Mouse (Mus musculus): Measurements from ENCODE around the gene Stat2. TPM values are rescaled to one million over a fixed set of nuclear protein-coding genes. Genes with fewer than 3 reads are reported as not detected.
"Not testable (repeated sequence)": the region's sequence is repeated elsewhere in the genome, so short reads cannot be mapped to it uniquely, and the experiment has no call there.

The Stat2 gene
- polyA plus RNA-seq, 1 experiment from 2014 or later, result 12.0 TPM

DNA sequence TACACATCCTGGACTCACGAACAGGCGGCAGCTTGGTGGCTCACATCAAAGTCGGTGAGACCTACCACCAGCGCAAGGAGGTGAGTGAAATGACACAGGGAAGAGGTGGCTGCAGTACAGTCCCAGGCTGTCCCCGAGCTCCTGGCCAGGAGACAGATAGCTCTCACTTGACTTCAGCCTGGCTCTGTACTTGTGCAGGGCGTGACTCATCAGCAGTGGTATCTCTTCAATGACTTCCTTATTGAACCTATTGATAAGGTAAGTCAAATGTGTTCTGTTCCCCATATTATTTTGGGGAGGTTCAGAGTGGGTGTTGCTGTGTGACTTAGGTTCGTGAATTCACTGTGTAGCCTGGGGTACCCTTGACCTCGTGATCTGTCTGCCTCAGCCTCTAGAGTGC lies 45.2 kb downstream of the Stat2 start:
- no peak for DNase-seq (ENCODE audit: low spot score)
- no peak for ATAC-seq (replicated peaks; ENCODE audit: low FRiP score, low TSS enrichment, low read depth)
- Histone ChIP-seq H3K4me3 (ENCODE audit: low read depth, low read length) (no peak overlapping the region), H3K27me3 (replicated peaks; ENCODE audit: control insufficient read depth, insufficient read depth, low read length) (no peaks in the 10 kb centered on the region), H3K36me3 (ENCODE audit: control insufficient read depth, insufficient read depth, low read length) (peaks cover 93% of the 10 kb centered on the region), H3K9me3 (ENCODE audit: control insufficient read depth, low read length) (no peaks in the 10 kb centered on the region), H3K4me2 (ENCODE audit: low read length) (no peak overlapping the region), H3K27ac (ENCODE audit: low read depth) (no peak overlapping the region), H3K9ac (ENCODE audit: low read length) (no peak overlapping the region), H3K4me1 (replicated peaks; ENCODE audit: control insufficient read depth, insufficient read depth, low read length) (no peaks in the 10 kb centered on the region)
- 96% methylated on average over 8 of the region's 8 CpGs for WGBS

DNA sequence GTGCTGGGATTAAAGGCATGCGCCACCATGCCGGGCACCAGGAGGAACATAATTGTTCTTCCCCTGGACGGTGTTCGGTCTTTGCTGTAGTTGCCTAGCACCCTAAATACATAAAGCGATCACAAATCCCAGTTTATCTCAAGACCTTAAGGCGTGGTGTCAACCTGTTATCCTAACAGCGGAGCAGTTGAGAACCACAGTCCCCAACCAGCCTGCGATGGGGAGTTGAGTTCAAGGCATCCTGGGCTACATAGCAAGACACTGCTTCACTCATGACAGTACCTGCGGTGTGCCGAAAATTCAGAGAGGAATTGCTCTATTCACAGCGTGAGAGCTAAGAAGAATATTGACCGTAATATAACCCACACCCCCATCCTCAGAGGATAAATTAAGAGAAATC lies 51.3 kb downstream of the Stat2 start:
- H3K4me1 ChIP-seq (replicated peaks; ENCODE audit: control insufficient read depth, insufficient read depth, low read length), result peaks cover 16% of the 10 kb centered on the region
- H3K36me3 ChIP-seq (ENCODE audit: control insufficient read depth, insufficient read depth, low read length), result peaks cover 63% of the 10 kb centered on the region
- H3K9me3 ChIP-seq (ENCODE audit: control insufficient read depth, low read length), result no peaks in the 10 kb centered on the region
- peak overlapping the region; percentile 83 for H3K4me2 ChIP-seq (ENCODE audit: low read length)
- WGBS, result 51% methylated on average over 12 of the region's 12 CpGs
- peak overlapping the region; percentile 96 for H3K9ac ChIP-seq (ENCODE audit: low read length)
- H3K27ac ChIP-seq (ENCODE audit: low read depth), result peak overlapping the region; percentile 94; the same call in 1 of the 2 replicates
- no peaks in the 10 kb centered on the region for H3K27me3 ChIP-seq (replicated peaks; ENCODE audit: control insufficient read depth, insufficient read depth, low read length)
- DNase-seq (ENCODE audit: low spot score), result peak; percentile 58
- peak overlapping the region; percentile 80 for H3K4me3 ChIP-seq (ENCODE audit: low read depth, low read length)
- ATAC-seq (replicated peaks; ENCODE audit: low FRiP score, low TSS enrichment, low read depth), result no peak

DNA sequence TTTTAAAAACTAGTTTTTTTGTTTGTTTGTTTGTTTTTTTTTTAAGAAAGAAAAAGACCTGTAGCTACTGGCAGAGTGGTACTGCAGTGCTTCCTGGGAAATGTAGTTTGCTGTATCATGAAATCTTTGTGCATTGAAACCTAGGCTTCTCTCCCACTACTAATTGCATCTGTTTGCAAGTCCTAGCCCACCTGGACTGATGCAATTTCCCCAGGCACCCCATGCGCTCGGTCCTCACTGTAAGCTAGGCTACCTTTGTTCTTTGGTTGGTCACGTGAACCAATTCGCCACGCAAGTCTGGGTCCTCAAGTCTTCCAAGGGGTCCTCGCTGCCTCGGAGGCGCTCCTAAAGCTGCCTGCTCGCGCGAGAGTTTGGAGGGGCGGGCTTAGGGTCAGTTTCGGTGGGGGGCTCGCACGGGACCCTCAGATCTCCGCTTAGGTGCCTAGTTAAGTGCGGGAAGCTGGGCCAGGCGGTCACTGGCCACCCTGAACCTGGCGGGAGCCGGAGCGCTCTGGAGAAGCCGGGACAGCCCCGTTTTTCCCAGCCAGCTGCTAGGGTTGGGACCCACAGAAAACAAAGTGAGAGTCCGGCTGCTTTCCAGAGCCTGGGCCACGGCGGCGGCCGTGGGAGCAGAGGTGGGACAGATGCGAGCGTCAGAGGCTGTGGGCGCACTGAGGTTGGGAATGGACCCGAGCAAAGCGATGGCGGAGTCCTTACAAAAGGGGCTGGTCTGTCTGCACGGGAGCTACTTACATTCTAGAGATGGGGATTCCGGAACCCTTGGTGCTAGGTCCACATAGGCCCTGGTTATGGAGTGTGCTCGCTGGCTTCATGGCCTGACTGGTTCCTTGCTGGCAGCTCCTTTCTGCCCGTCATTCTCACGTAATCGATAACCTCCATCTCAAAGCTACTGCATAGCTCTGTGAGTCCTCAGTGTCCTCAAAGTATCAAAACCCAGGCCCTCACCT lies 52.1 kb downstream of the Stat2 start, which contains the start of gene Cnpy2:
Gene Cnpy2 (plus strand): TSS at position 319 of the 968 bp plus-strand sequence.
- ATAC-seq (replicated peaks; ENCODE audit: low FRiP score, low TSS enrichment, low read depth) (peak; percentile 90), DNase-seq (ENCODE audit: low spot score) (peak; percentile 98)
- Histone ChIP-seq H3K36me3 (ENCODE audit: control insufficient read depth, insufficient read depth, low read length) (peaks cover 63% of the 10 kb centered on the region), H3K9me3 (ENCODE audit: control insufficient read depth, low read length) (no peaks in the 10 kb centered on the region), H3K27me3 (replicated peaks; ENCODE audit: control insufficient read depth, insufficient read depth, low read length) (no peaks in the 10 kb centered on the region), H3K27ac (ENCODE audit: low read depth) (peak within 1 kb of the TSS; percentile 94), H3K9ac (ENCODE audit: low read length) (peak within 1 kb of the TSS; percentile 96), H3K4me2 (ENCODE audit: low read length) (peak within 1 kb of the TSS; percentile 83), H3K4me1 (replicated peaks; ENCODE audit: control insufficient read depth, insufficient read depth, low read length) (peaks cover 16% of the 10 kb centered on the region), H3K4me3 (ENCODE audit: low read depth, low read length) (peak within 1 kb of the TSS; percentile 80)
- WGBS, result under 1% methylated on average over 40 of the region's 40 CpGs

DNA sequence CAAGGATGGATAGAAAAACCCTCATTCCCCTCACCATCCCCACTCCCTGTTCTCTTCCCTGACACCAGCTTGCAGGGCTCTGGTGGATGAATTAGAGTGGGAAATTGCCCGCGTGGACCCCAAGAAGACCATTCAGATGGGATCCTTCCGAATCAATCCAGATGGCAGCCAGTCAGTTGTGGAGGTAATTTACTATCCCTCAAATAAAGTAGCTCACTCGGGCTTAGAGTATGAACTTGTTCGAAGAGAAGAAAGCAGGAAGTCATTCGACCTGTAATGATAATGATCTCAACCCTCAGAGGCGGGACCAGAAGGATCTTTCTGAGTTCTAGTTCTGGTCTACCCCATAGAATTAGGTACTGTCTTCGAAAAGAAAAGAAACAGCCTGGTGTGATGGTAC lies 53.2 kb downstream of the Stat2 start:
- Histone ChIP-seq H3K4me3 (ENCODE audit: low read depth, low read length) (peak overlapping the region; percentile 80), H3K27ac (ENCODE audit: low read depth) (peak overlapping the region; percentile 94; the same call in 1 of the 2 replicates), H3K27me3 (replicated peaks; ENCODE audit: control insufficient read depth, insufficient read depth, low read length) (no peaks in the 10 kb centered on the region), H3K36me3 (ENCODE audit: control insufficient read depth, insufficient read depth, low read length) (peaks cover 63% of the 10 kb centered on the region), H3K4me2 (ENCODE audit: low read length) (peak overlapping the region; percentile 83), H3K9ac (ENCODE audit: low read length) (peak overlapping the region; percentile 96), H3K9me3 (ENCODE audit: control insufficient read depth, low read length) (no peaks in the 10 kb centered on the region), H3K4me1 (replicated peaks; ENCODE audit: control insufficient read depth, insufficient read depth, low read length) (peaks cover 16% of the 10 kb centered on the region)
- DNase-seq (ENCODE audit: low spot score), result no peak
- no peak for ATAC-seq (replicated peaks; ENCODE audit: low FRiP score, low TSS enrichment, low read depth)
- WGBS, result 70% methylated on average over 8 of the region's 8 CpGs

DNA sequence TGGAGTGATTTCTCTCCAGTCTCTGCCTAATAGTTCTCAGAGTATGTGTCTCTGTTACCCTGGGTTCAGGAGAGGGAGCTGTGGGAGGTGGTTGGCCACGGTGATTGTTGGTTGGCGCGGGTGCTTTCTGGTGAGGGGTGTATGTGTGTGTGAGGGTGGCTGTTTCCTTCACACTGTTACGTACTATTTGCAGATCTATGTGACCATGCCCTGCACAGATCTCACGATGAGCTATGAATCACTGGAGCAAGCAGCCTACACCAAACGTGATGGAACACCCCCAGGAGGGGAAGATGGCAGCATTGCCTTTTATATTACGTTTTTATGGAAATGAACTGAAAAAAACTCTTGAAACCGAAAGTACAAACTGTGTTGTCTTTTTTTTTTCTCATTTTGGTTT lies 56.5 kb downstream of the Stat2 start:
- WGBS, result 92% methylated on average over 8 of the region's 8 CpGs
- Histone ChIP-seq H3K36me3 (ENCODE audit: control insufficient read depth, insufficient read depth, low read length) (peaks cover 45% of the 10 kb centered on the region), H3K27me3 (replicated peaks; ENCODE audit: control insufficient read depth, insufficient read depth, low read length) (no peaks in the 10 kb centered on the region), H3K4me2 (ENCODE audit: low read length) (no peak overlapping the region), H3K9ac (ENCODE audit: low read length) (no peak overlapping the region), H3K9me3 (ENCODE audit: control insufficient read depth, low read length) (no peaks in the 10 kb centered on the region), H3K4me1 (replicated peaks; ENCODE audit: control insufficient read depth, insufficient read depth, low read length) (peaks cover 13% of the 10 kb centered on the region), H3K4me3 (ENCODE audit: low read depth, low read length) (no peak overlapping the region), H3K27ac (ENCODE audit: low read depth) (no peak overlapping the region)
- no peak for DNase-seq (ENCODE audit: low spot score)
- no peak for ATAC-seq (replicated peaks; ENCODE audit: low FRiP score, low TSS enrichment, low read depth)

DNA sequence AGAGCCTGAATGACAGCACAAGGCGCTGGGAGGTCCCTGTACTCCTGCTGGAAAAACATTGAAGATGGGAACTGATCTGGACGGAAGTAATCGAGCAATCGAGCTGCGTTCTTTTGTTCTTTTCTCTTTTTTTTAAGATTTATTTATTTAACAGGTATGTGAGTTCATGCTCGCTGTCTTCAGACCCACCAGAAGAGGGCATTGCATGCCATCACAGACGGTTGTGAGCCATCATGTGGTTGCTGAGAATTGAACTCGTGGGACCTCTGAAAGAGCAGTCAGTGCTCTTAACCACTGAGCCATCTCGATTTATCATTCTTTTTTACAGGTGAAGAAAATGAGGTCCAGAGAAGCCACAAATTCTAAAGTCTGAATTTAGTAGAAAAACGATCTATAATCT lies 57.3 kb downstream of the Stat2 start:
- Histone ChIP-seq H3K9me3 (ENCODE audit: control insufficient read depth, low read length) (no peaks in the 10 kb centered on the region), H3K27ac (ENCODE audit: low read depth) (no peak overlapping the region), H3K27me3 (replicated peaks; ENCODE audit: control insufficient read depth, insufficient read depth, low read length) (no peaks in the 10 kb centered on the region), H3K4me3 (ENCODE audit: low read depth, low read length) (no peak overlapping the region), H3K4me2 (ENCODE audit: low read length) (no peak overlapping the region), H3K36me3 (ENCODE audit: control insufficient read depth, insufficient read depth, low read length) (peaks cover 45% of the 10 kb centered on the region), H3K9ac (ENCODE audit: low read length) (no peak overlapping the region), H3K4me1 (replicated peaks; ENCODE audit: control insufficient read depth, insufficient read depth, low read length) (peaks cover 13% of the 10 kb centered on the region)
- ATAC-seq (replicated peaks; ENCODE audit: low FRiP score, low TSS enrichment, low read depth) (no peak), DNase-seq (ENCODE audit: low spot score) (no peak)
- WGBS, result 87% methylated on average over 10 of the region's 10 CpGs

DNA sequence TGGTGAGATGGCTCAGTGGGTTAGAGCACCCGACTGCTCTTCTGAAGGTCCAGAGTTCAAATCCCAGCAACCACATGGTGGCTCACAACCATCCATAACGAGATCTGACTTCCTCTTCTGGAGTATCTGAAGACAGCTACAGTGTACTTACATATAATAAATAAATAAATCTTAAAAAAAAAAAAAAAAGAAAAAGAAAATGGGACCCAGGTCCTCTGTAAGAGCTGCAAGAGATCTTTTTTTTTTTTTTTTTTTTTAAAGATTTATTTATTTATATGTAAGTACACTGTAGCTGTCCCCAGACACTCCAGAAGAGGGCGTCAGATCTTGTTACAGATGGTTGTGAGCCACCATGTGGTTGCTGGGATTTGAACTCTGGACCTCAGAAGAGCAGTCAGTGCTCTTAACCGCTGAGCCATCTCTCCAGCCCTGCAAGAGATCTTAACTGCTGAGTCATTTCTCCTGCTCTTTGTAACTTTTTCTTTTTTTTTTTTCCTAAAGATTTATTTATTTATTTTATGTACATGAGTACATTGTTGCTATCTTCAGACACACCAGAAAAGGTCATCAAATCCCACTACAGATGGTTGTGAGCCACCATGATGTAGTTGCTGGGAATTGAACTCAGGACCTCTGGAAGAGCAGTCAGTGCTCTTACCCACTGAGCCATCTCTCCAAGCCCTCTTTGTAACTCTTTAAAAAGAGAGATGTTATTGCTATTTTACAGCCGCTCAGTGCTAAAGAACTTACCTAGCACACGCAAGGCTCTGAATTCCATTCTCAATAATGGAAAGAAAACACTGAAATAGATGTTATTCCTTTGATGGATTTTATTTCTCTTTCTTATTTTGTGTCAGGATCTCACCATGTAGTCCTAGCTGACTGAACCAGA lies 62.2 kb downstream of the Stat2 start:
- H3K4me2 ChIP-seq (ENCODE audit: low read length); H3K4me1 ChIP-seq (replicated peaks; ENCODE audit: control insufficient read depth, insufficient read depth, low read length); DNase-seq (ENCODE audit: low spot score); H3K4me3 ChIP-seq (ENCODE audit: low read depth, low read length); ATAC-seq (replicated peaks; ENCODE audit: low FRiP score, low TSS enrichment, low read depth); H3K9ac ChIP-seq (ENCODE audit: low read length); H3K27me3 ChIP-seq (replicated peaks; ENCODE audit: control insufficient read depth, insufficient read depth, low read length); H3K9me3 ChIP-seq (ENCODE audit: control insufficient read depth, low read length); H3K27ac ChIP-seq (ENCODE audit: low read depth): not testable (repeated sequence)
- 78% methylated on average over 5 of the region's 6 CpGs for WGBS
- peaks cover 17% of the 10 kb centered on the region for H3K36me3 ChIP-seq (ENCODE audit: control insufficient read depth, insufficient read depth, low read length)

DNA sequence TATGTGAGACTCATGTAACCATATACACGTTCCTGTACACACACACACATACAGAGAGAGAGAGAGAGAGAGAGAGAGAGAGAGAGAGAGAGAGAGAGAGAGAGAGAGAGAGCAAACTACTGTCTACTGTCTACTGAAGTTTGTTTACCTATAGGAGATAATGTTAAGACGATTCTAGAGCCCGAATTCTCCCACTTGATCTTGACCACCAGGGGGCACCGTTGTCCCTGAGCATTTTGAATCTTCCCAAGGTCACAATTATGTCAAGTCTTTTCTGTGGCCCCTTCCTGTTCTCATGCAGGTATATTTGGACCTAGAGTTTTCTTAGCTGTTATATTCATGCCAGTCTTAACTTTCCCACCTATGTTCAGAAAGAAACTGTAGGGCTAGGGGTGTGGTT lies 65.2 kb downstream of the Stat2 start:
- H3K9ac ChIP-seq (ENCODE audit: low read length), result no peak overlapping the region
- DNase-seq (ENCODE audit: low spot score) (peak; percentile 86), ATAC-seq (replicated peaks; ENCODE audit: low FRiP score, low TSS enrichment, low read depth) (no peak)
- H3K4me1 ChIP-seq (replicated peaks; ENCODE audit: control insufficient read depth, insufficient read depth, low read length), result peaks cover 15% of the 10 kb centered on the region
- H3K9me3 ChIP-seq (ENCODE audit: control insufficient read depth, low read length), result no peaks in the 10 kb centered on the region
- H3K4me3 ChIP-seq (ENCODE audit: low read depth, low read length), result no peak overlapping the region
- H3K27ac ChIP-seq (ENCODE audit: low read depth), result no peak overlapping the region
- 1% methylated on average over 4 of the region's 4 CpGs for WGBS
- H3K4me2 ChIP-seq (ENCODE audit: low read length), result no peak overlapping the region
- no peaks in the 10 kb centered on the region for H3K27me3 ChIP-seq (replicated peaks; ENCODE audit: control insufficient read depth, insufficient read depth, low read length)
- H3K36me3 ChIP-seq (ENCODE audit: control insufficient read depth, insufficient read depth, low read length), result peaks cover 5% of the 10 kb centered on the region
